Mouse (Mus musculus): ENCODE data around the gene Ptpn14. TPM values are rescaled to one million over a fixed set of nuclear protein-coding genes. Genes with fewer than 3 reads are reported as not detected.
A peak's percentile ranks its signal among the peaks of the same experiment; 100 is the strongest.

The Ptpn14 gene
- polyA plus RNA-seq, 1 experiment, result 57.3 TPM

DNA sequence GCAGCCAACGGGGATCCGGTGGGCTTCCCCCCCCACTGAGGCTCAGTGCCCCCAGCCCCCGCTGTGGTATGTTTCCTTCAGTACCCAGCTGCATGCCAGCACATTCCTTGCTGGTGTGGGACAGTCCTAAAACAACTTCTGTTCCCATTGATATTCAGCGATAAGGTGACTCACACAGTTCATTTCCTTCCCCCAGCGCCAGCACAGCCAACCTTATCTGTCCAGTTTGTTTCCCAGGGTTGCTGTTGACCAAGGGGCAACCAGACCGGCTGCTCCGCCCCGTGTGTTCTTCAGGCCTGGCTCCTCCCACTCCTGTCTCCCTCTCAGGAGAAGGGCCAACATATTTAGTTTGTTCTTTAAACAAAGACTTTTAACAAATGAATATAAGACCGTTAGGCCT lies 139.4 kb downstream of the Ptpn14 start:
- no peak for TF ChIP-seq CTCF (IDR thresholded peaks at IDR 0.05; ENCODE audit: borderline replicate concordance, insufficient read depth, low read length)
- no peak for TF ChIP-seq POLR2A (IDR thresholded peaks at IDR 0.05; ENCODE audit: low read depth, low read length)
- H3K4me1 ChIP-seq (ENCODE audit: control insufficient read depth, insufficient read depth, low read length), result peaks cover 8% of the 10 kb centered on the region
- peak overlapping the region; percentile 60 for H3K27ac ChIP-seq (ENCODE audit: insufficient read depth, low read length)
- H3K4me3 ChIP-seq (ENCODE audit: insufficient read depth, low read length), result no peak overlapping the region

- Histone ChIP-seq H3K4me3 (ENCODE audit: insufficient read depth, low read length) (no peak overlapping the region), H3K27ac (ENCODE audit: insufficient read depth, low read length) (peak overlapping the region; percentile 38; the same call in 1 of the 2 replicates), H3K4me1 (ENCODE audit: control insufficient read depth, insufficient read depth, low read length) (peaks cover 8% of the 10 kb centered on the region)
- TF ChIP-seq POLR2A (IDR thresholded peaks at IDR 0.05; ENCODE audit: low read depth, low read length) (no peak), CTCF (IDR thresholded peaks at IDR 0.05; ENCODE audit: borderline replicate concordance, insufficient read depth, low read length) (0 out of 2 replicates have a peak, but pooled peaks have one; percentile 5)
Observed at GRCm38 (mm10) chr1:189868036-189868435, 140.0 kb downstream of the Ptpn14 start.

DNA sequence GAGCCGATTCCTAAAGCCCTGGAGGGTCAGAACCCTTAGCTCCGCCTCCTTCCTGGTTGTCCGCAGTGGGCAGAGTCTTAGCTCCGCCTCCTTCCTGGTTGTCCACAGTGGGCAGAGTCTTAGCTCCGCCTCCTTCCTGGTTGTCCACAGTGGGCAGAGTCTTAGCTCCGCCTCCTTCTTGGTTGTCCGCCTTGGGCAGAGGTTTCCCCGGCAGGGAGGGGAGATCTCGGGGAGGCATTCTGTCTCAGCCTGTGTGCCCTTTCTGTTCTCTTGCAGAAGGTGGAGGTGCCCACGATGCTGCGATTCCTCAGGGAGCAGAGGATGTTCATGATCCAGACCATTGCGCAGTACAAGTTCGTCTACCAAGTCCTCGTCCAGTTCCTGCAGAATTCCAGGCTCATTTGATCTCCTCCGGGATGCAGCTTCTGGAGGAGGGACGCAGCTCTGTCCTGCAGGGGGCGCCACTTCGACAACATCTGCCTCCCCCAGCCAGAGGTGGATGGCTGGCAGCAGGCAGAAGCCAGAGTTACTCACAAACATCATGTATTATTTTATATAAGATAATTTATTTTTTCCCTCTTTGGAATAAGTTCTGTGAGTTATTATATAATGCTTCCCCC lies 141.7 kb downstream of the Ptpn14 start:
- no peak overlapping the region for H3K27ac ChIP-seq (ENCODE audit: insufficient read depth, low read length)
- H3K4me3 ChIP-seq (ENCODE audit: insufficient read depth, low read length), result no peak overlapping the region
- no peak for TF ChIP-seq POLR2A (IDR thresholded peaks at IDR 0.05; ENCODE audit: low read depth, low read length)
- peak; percentile 40; the same call in 1 of the 2 replicates for TF ChIP-seq CTCF (IDR thresholded peaks at IDR 0.05; ENCODE audit: borderline replicate concordance, insufficient read depth, low read length)
- H3K4me1 ChIP-seq (ENCODE audit: control insufficient read depth, insufficient read depth, low read length), result peaks cover 8% of the 10 kb centered on the region

- H3K4me3 ChIP-seq (ENCODE audit: insufficient read depth, low read length), result no peak overlapping the region
- TF ChIP-seq CTCF (IDR thresholded peaks at IDR 0.05; ENCODE audit: borderline replicate concordance, insufficient read depth, low read length) (no peak), POLR2A (IDR thresholded peaks at IDR 0.05; ENCODE audit: low read depth, low read length) (no peak)
- no peak overlapping the region for H3K27ac ChIP-seq (ENCODE audit: insufficient read depth, low read length)
- H3K4me1 ChIP-seq (ENCODE audit: control insufficient read depth, insufficient read depth, low read length), result peaks cover 16% of the 10 kb centered on the region
Observed at GRCm38 (mm10) chr1:189870539-189870938, 142.5 kb downstream of the Ptpn14 start.

DNA sequence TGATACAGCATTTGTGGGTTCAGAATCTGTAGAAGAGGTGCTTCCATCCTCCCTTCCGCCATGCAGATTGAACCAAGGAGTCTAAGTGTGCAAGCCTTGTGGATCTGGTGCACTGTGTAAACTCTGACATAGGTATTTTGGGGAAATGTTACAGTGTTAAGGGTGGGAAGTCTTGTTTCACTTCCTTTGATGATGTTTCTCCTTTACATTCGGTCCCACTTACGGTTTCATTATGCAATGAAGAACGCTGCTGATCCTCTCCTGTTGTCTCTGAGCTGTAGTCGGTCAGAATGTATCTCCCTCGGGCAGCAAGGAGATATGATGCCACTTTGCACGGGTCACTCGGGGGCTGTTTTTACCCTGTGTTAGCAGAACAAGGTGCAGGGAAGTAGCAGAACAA lies 143.6 kb downstream of the Ptpn14 start:
- Histone ChIP-seq H3K27ac (ENCODE audit: insufficient read depth, low read length) (no peak overlapping the region), H3K4me1 (ENCODE audit: control insufficient read depth, insufficient read depth, low read length) (peaks cover 19% of the 10 kb centered on the region), H3K4me3 (ENCODE audit: insufficient read depth, low read length) (no peak overlapping the region)
- TF ChIP-seq CTCF (IDR thresholded peaks at IDR 0.05; ENCODE audit: borderline replicate concordance, insufficient read depth, low read length), result no peak
- TF ChIP-seq POLR2A (IDR thresholded peaks at IDR 0.05; ENCODE audit: low read depth, low read length), result no peak

GRCm38 (mm10) chr1:189872050-189872449 lies 144.0 kb downstream of the Ptpn14 start:
- peaks cover 15% of the 10 kb centered on the region for H3K4me1 ChIP-seq (ENCODE audit: control insufficient read depth, insufficient read depth, low read length)
- no peak for TF ChIP-seq CTCF (IDR thresholded peaks at IDR 0.05; ENCODE audit: borderline replicate concordance, insufficient read depth, low read length)
- TF ChIP-seq POLR2A (IDR thresholded peaks at IDR 0.05; ENCODE audit: low read depth, low read length), result no peak
- no peak overlapping the region for H3K4me3 ChIP-seq (ENCODE audit: insufficient read depth, low read length)
- H3K27ac ChIP-seq (ENCODE audit: insufficient read depth, low read length), result no peak overlapping the region

- Histone ChIP-seq H3K4me3 (ENCODE audit: insufficient read depth, low read length) (no peak overlapping the region), H3K27ac (ENCODE audit: insufficient read depth, low read length) (no peak overlapping the region), H3K4me1 (ENCODE audit: control insufficient read depth, insufficient read depth, low read length) (peaks cover 12% of the 10 kb centered on the region; the same call in 1 of the 2 replicates)
- no peak for TF ChIP-seq POLR2A (IDR thresholded peaks at IDR 0.05; ENCODE audit: low read depth, low read length)
Observed at GRCm38 (mm10) chr1:189873591-189873990, 145.5 kb downstream of the Ptpn14 start.

- Histone ChIP-seq H3K27ac (ENCODE audit: insufficient read depth, low read length) (no peak overlapping the region), H3K4me1 (ENCODE audit: control insufficient read depth, insufficient read depth, low read length) (peaks cover 12% of the 10 kb centered on the region; the same call in 1 of the 2 replicates), H3K4me3 (ENCODE audit: insufficient read depth, low read length) (no peak overlapping the region)
- TF ChIP-seq POLR2A (IDR thresholded peaks at IDR 0.05; ENCODE audit: low read depth, low read length) (no peak), CTCF (IDR thresholded peaks at IDR 0.05; ENCODE audit: borderline replicate concordance, insufficient read depth, low read length) (no peak)
Observed at GRCm38 (mm10) chr1:189875439-189875861, 147.4 kb downstream of the Ptpn14 start.

DNA sequence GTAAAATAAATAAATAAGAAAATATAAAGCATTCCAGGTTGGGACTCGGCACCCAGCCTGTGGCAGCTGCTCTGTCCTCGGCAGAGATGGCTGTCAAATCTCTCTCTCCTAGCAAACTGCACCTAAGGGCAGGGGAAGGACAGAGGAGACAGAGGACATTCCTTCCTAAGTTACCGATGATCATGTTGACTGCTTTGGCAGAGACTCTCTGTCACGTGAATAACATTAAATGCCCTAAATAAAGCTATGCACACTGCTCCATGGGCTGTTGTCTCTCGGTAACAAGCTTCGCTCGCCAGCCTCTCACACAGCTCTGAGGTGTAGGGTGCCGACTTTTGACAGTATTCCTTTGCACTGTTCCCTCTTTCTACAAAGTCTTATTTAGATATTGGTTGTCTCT lies 148.1 kb downstream of the Ptpn14 start:
- Histone ChIP-seq H3K4me3 (ENCODE audit: insufficient read depth, low read length) (no peak overlapping the region), H3K4me1 (ENCODE audit: control insufficient read depth, insufficient read depth, low read length) (peaks cover 12% of the 10 kb centered on the region; the same call in 1 of the 2 replicates), H3K27ac (ENCODE audit: insufficient read depth, low read length) (no peak overlapping the region)
- TF ChIP-seq POLR2A (IDR thresholded peaks at IDR 0.05; ENCODE audit: low read depth, low read length), result no peak
- TF ChIP-seq CTCF (IDR thresholded peaks at IDR 0.05; ENCODE audit: borderline replicate concordance, insufficient read depth, low read length), result no peak

DNA sequence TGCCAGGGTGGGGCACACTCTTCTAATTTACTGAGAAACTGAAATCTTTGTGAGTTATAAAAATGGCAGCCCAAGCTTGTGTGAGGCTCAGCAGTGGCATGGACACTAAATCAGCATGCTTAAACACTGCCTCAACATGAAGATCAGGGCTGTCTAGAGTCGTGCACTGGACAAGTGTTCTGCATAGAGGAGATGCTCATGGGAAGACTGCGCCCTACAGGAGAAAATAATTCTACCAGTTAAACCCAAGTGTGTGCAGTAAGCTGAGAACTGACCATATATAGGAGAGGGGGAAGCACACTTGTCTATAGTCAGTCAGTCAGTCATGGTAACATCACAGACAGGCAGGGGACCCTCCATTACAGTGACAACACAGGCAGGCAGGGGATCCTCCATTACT lies 151.1 kb downstream of the Ptpn14 start:
- no peak overlapping the region for H3K27ac ChIP-seq (ENCODE audit: insufficient read depth, low read length)
- H3K4me1 ChIP-seq (ENCODE audit: control insufficient read depth, insufficient read depth, low read length), result peaks cover 12% of the 10 kb centered on the region; the same call in 1 of the 2 replicates
- TF ChIP-seq POLR2A (IDR thresholded peaks at IDR 0.05; ENCODE audit: low read depth, low read length) (no peak), CTCF (IDR thresholded peaks at IDR 0.05; ENCODE audit: borderline replicate concordance, insufficient read depth, low read length) (no peak)
- H3K4me3 ChIP-seq (ENCODE audit: insufficient read depth, low read length), result no peak overlapping the region

Data from embryonic fibroblast, embryonic 13.5 days (primary cell).